ENCODE assay signal across 8 mouse cellular contexts in the genomic region with DNA sequence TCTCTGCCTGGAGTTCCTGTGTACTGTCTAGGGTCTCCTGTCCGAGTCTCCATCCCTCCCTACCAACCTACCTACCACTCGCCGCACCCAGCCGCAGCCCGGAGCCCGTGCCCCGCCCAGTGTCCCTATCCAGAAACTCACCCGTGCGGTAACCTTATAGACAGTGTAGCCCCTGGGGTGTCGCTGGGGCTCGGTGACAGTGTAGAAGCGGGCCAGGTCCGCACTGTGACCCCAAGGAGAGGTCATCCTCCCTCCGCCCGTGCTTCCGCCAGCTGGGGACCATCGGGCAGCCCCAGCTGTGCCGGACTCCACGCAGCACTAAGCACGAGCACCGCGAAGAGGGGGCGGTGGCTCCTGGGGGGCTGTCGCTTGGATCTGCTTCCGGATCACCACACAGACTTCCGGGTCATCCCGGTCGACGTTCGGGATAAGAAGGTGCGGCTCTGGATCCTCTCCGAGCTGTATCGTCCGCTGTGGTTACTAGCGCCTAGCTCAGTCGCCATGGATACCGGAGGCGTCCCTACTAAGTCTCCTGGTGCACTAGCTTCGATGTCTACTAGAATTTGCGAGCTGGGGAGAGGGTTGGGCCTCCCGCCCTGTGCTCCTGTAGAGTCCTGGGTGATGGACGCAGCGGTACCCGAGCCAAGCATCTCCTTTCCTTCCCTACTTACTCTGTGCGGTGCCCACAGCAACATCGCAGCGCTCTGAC. TPM values are rescaled to one million over a fixed set of nuclear protein-coding genes. Genes with fewer than 3 reads are reported as not detected.
DNase-seq lines count a peak whose midpoint lies in the region; ATAC-seq and TF ChIP-seq lines count a peak whose summit lies in the region.

A gene (minus strand): TSS at position 356 of the 709 bp plus-strand sequence.

- no peaks in the 10 kb centered on the region for H3K4me1 ChIP-seq in hindbrain, postnatal 0 days (ENCODE audit: insufficient read depth, low read length)

- intact Hi-C loops in gastrocnemius, adult 2 months (cut with DNase I) = no loop called here

- WGBS in hindbrain, postnatal 0 days = under 1% methylated on average over 47 of the region's 47 CpGs

- ATAC-seq in common myeloid progenitor, adult 5-6 weeks (replicated peaks; ENCODE audit: low read depth, poor library complexity, severe bottlenecking) = peak; percentile 81
- peak; percentile 97 for ATAC-seq in hindbrain, postnatal 0 days
- ATAC-seq in megakaryocyte, adult 5-6 weeks (ENCODE audit: poor library complexity, severe bottlenecking) = peak; percentile 61

- H3K9me3 ChIP-seq in hindbrain, postnatal 0 days (ENCODE audit: low read length) = no peaks in the 10 kb centered on the region

- peak; percentile 91 for DNase-seq in ZHBTc4 (ENCODE audit: low read depth, low spot score)
- DNase-seq in gastrocnemius, adult 2 months = peak; percentile 89
- peak; percentile 92 for DNase-seq in hindbrain, postnatal 0 days (ENCODE audit: low spot score)
- peak; percentile 73 to 84 for DNase-seq in left cerebral cortex, adult 8-10 months (ENCODE audit: low spot score in 2 of 2)
- peak; percentile 83 to 89 for DNase-seq in right cerebral cortex, adult 2 months (ENCODE audit: low spot score in 2 of 2)
- DNase-seq in urinary bladder, postnatal 10 days (ENCODE audit: low spot score) = peak; percentile 40

- peak within 1 kb of the TSS; percentile 93 for H3K4me3 ChIP-seq in gastrocnemius, adult 2 months
- peak within 1 kb of the TSS; percentile 84 for H3K4me3 ChIP-seq in hindbrain, postnatal 0 days (ENCODE audit: low read length)

- no peaks in the 10 kb centered on the region for H3K36me3 ChIP-seq in hindbrain, postnatal 0 days (ENCODE audit: insufficient read depth, low read length)

- no peaks in the 10 kb centered on the region for H3K27me3 ChIP-seq in hindbrain, postnatal 0 days (ENCODE audit: insufficient read depth, low read length)

- peak within 1 kb of the TSS; percentile 86 for H3K9ac ChIP-seq in hindbrain, postnatal 0 days (replicated peaks; ENCODE audit: low read length)

- peak within 1 kb of the TSS; percentile 89 for H3K27ac ChIP-seq in gastrocnemius, adult 2 months
- peak within 1 kb of the TSS; percentile 73 for H3K27ac ChIP-seq in hindbrain, postnatal 0 days

- H3K4me2 ChIP-seq in hindbrain, postnatal 0 days (ENCODE audit: low read depth, low read length) = peak within 1 kb of the TSS; percentile 88

- no peak for TF ChIP-seq CTCF in gastrocnemius, adult 2 months (IDR thresholded peaks at IDR 0.05)
- no peak for TF ChIP-seq CTCF in hindbrain, postnatal 0 days (IDR thresholded peaks at IDR 0.05; ENCODE audit: low read depth)

RNA-seq across cellular contexts. Expression of the gene that starts here (rescaled TPM):
- 16.7 and 21.1 TPM in 2 replicates for total RNA-seq in common myeloid progenitor, adult 5-6 weeks (2017)
- 10 to 100 TPM; 18.3 to 19.7 TPM for total RNA-seq in gastrocnemius, adult 2 months (2021)
- 35.9 and 40.8 TPM in 2 replicates for total RNA-seq in hindbrain, postnatal 0 days (2014; rRNA removed)
- polyA plus RNA-seq in hindbrain, postnatal 0 days (2015; fragmentation: Nextera tagmentation; extraction: Ambion mirVana) = 19.6 and 21.0 TPM in 2 replicates
- 100 to 1,000 TPM; 112 to 133 (median 128) TPM for total RNA-seq in left cerebral cortex, adult 8-10 months (2022)
- total RNA-seq in megakaryocyte, adult 5-6 weeks (2015) = 6.8 and 7.1 TPM in 2 replicates
- total RNA-seq in megakaryocyte, adult 5-6 weeks (2017) = 10.0 and 15.6 TPM in 2 replicates

Comparison
In these comparisons a context has a peak if more than half of its experiments do, and no peak if none do; other contexts are left out.
1. Peak in every context shown above with its lines: DNase-seq, ATAC-seq, H3K4me3 ChIP-seq and H3K27ac ChIP-seq.
2. DNase-seq: peak in every context shown above with its lines; median percentile 92 in hindbrain, postnatal 0 days; 91 in ZHBTc4; 89 in gastrocnemius, adult 2 months; 86 in right cerebral cortex, adult 2 months; 78 in left cerebral cortex, adult 8-10 months; 40 in urinary bladder, postnatal 10 days.